Mouse (Mus musculus) small intestine, adult 2 months (tissue): ENCODE measurements around the gene Mxd3.

Source experiments
- CTCF ChIP-seq: fragments of 200-500 bp; IDR thresholded peaks from 2 replicates; pipeline ENCODE4 v1.5.1; 2012; ENCODE audit warnings: low read depth, mild to moderate bottlenecking, control low read depth, inconsistent platforms, low read length, moderate library complexity, mixed read lengths; ENCODE audit not compliant: insufficient replicate concordance, insufficient read length; ENCODE audit errors: extremely low read depth
- POLR2A ChIP-seq: fragments of 200-500 bp; IDR thresholded peaks from 2 replicates; pipeline ENCODE4 v1.6.1; 2012; ENCODE audit warnings: low read depth, mild to moderate bottlenecking, control low read depth, inconsistent platforms, low read length, moderate library complexity

GRCm38 (mm10) chr13:55342469-55342868 lies 12.8 kb upstream of the Mxd3 start:
- TF ChIP-seq CTCF (no peak), POLR2A (no peak)
